Mouse (Mus musculus): ENCODE measurements around the gene Apobec2. TPM values are rescaled to one million over a fixed set of nuclear protein-coding genes. Genes with fewer than 3 reads are reported as not detected.
A peak's percentile ranks its signal among the peaks of the same experiment; 100 is the strongest.

The Apobec2 gene
- total RNA-seq, 2 experiments from 2014 or later = 0.32 TPM; not detected in 1

GRCm38 (mm10) chr17:48443542-48444145, 10.9 kb upstream of the Apobec2 start:
- intact Hi-C loops (cut with DNase I) = no loop called here
- DNase-seq (ENCODE audit: low spot score in 2 of 2) = no peak

- DNase-seq (ENCODE audit: low spot score in 2 of 2) = no peak
- intact Hi-C loops (cut with DNase I) = no loop called here
Measured at GRCm38 (mm10) chr17:48442745-48443457, 10.2 kb upstream of the Apobec2 start.

DNA sequence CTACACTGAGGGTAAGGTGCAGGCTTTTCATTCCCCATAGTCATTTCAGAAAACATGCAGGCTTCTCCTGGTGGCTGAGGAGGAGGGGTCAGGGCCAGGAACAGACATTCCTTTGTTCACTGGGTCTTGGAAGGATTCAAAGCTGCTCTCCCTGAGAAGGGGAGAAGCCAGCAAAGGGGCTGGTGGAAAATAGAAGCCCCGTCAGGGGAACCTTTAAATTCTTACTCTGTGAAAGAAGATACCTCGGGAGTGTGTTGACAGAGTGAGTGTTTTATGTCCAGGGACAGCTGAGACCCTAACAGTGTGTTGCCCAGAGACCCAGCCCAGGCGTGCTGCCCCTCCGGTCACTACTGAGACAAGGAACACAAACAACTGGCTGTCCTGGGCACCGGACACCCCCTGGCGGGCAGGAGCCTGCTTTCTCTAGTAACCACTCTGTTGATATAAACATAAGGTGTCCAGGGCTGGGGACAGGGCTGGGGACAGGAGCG, 4.7 kb upstream of the Apobec2 start:
- intact Hi-C loops (cut with DNase I) = no loop called here

GRCm38 (mm10) chr17:48436487-48436886, 3.8 kb upstream of the Apobec2 start:
- no peak for DNase-seq (ENCODE audit: low spot score in 2 of 2)
- intact Hi-C loops (cut with DNase I) = no loop called here

More for the DNA sequence above, 4.7 kb upstream of the Apobec2 start:
- no peak for DNase-seq (ENCODE audit: low spot score in 2 of 2)

DNA sequence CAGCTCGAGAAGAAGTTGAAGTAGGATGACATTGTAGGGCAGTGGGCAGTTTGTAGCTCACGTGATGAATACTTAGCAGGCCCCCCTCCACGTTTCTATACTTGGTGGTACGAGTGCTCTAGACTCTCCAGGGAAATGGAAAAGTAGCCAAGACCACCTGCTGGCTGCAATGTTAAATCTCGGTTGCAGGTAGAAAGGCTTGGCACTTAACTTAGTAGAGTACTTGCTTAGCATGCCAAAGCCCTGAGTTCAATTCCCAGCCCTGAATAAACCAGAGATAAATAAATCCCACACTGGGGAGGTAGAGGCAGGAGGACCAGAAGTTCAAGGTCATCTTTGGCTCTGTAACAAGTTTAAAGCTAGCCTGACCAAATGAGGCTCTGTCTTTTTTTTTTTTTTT, 1.7 kb upstream of the Apobec2 start:
- DNase-seq (ENCODE audit: low spot score in 2 of 2) = no peak
- intact Hi-C loops (cut with DNase I) = no loop called here

GRCm38 (mm10) chr17:48433689-48434330, 1.1 kb upstream of the Apobec2 start:
- intact Hi-C loops (cut with DNase I) = no loop called here
- DNase-seq (ENCODE audit: low spot score in 2 of 2) = no peak

DNA sequence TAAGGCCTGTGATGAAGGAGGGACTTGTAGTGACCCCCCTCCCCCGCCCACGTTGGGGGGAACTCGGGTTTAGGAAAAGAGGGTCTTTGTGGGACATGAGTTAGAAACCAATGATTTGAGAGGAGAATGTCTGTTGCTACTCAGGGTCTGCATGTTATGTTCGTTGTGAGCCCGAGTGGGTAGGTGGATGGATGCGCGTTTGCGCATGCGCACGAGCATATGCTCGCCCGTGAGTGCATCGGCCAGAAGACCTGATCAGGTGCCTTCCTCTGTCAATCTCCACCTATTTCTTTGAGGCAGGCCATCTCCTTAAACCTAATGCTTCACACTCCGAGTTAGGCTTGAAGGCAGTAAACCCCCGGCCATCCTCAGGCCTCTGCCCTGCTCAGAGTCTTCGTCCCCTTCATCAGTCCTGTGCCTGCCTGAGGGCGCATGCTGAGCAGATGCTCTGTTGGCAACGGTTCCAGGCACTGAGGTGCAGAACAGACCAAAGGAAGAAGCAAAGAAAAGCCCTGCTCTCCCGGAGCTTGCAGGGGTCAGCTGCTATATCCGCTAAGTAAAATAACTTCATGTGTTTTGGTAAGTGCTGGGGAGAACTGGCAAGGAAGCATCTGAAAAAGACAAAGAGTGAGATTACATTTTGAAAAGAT, 401 bp upstream of the Apobec2 start:
- DNase-seq (ENCODE audit: low spot score in 2 of 2) = no peak
- intact Hi-C loops (cut with DNase I) = no loop called here

DNA sequence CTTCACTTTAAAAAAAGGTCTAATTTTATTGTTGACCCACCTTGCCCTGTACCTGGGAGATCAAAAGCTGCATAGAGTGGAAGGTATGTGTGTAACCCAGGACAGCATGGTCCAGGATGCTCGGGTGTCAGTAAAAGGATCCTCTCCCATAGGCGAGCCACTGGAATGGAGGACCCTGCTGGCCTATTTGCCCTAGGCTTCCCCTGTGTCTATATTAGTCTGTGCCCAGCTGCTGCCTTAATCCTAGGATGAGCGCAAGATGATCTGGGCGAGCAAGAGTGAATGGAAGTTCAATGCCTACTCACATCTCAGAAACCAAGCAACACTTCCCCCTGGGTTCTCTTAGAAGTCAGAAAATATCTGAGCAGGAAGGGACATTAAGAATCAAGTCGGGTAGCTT, 1.7 kb downstream of the Apobec2 start:
- intact Hi-C loops (cut with DNase I) = no loop called here

GRCm38 (mm10) chr17:48430394-48430793, 2.3 kb downstream of the Apobec2 start:
- DNase-seq (ENCODE audit: low spot score in 2 of 2) = no peak
- intact Hi-C loops (cut with DNase I) = no loop called here

More for the DNA sequence above, 1.7 kb downstream of the Apobec2 start:
- no peak for DNase-seq (ENCODE audit: low spot score in 2 of 2)

GRCm38 (mm10) chr17:48427852-48428530, 4.7 kb downstream of the Apobec2 start:
- no peak for DNase-seq (ENCODE audit: low spot score in 2 of 2)
- intact Hi-C loops (cut with DNase I) = no loop called here

GRCm38 (mm10) chr17:48426991-48427750, 5.6 kb downstream of the Apobec2 start:
- intact Hi-C loops (cut with DNase I) = no loop called here
- no peak for DNase-seq (ENCODE audit: low spot score in 2 of 2)

GRCm38 (mm10) chr17:48425823-48426612, 6.7 kb downstream of the Apobec2 start:
- DNase-seq (ENCODE audit: low spot score in 2 of 2) = no peak
- intact Hi-C loops (cut with DNase I) = no loop called here

GRCm38 (mm10) chr17:48424237-48424636, 8.5 kb downstream of the Apobec2 start:
- intact Hi-C loops (cut with DNase I) = no loop called here

GRCm38 (mm10) chr17:48419571-48419970, 13.2 kb downstream of the Apobec2 start:
- no peak for DNase-seq (ENCODE audit: low spot score in 2 of 2)
- intact Hi-C loops (cut with DNase I) = loop anchor here (5.0 to 10.0 kb wide), 2 partner anchors 985 to 1478 kb away; no protein-coding TSS in a partner anchor

More at GRCm38 (mm10) chr17:48424237-48424636, 8.5 kb downstream of the Apobec2 start:
- DNase-seq (ENCODE audit: low spot score in 2 of 2) = no peak

GRCm38 (mm10) chr17:48418781-48419180, 13.9 kb downstream of the Apobec2 start:
- DNase-seq (ENCODE audit: low spot score in 2 of 2) = no peak
- intact Hi-C loops (cut with DNase I) = loop anchor here (5.0 to 10.0 kb wide), 2 partner anchors 986 to 1479 kb away; no protein-coding TSS in a partner anchor

GRCm38 (mm10) chr17:48418174-48418573, 14.6 kb downstream of the Apobec2 start:
- intact Hi-C loops (cut with DNase I) = loop anchor here (5.0 to 10.0 kb wide), 2 partner anchors 987 to 1479 kb away; no protein-coding TSS in a partner anchor

DNA sequence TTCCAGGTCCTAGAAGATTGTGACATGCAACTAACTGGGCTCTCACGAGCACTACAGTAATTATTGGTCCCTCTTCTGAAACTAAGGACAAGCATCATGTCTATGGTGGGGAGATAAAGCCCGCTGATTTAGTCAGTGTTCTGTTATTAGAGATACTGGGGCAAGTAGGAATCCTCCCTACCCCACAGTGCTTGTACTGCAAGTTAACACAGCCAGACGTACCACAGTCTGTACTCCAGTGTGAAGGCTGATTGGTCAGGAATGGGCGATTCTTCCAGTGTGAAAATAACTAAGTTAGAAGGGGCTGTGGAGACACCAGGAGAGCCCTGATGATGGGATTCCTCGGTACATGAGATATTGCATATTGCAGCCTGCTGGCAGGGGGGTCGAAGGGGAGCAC, 15.2 kb downstream of the Apobec2 start:
- no peak for DNase-seq (ENCODE audit: low spot score in 2 of 2)
- intact Hi-C loops (cut with DNase I) = loop anchor here (2.0 to 10.0 kb wide), 3 partner anchors 185 to 1480 kb away; no protein-coding TSS in a partner anchor

More at GRCm38 (mm10) chr17:48418174-48418573, 14.6 kb downstream of the Apobec2 start:
- DNase-seq (ENCODE audit: low spot score in 2 of 2) = peak; percentile 26

Data from left cerebral cortex, postnatal 14 days (tissue).